Mouse (Mus musculus) heart, postnatal 0 days (tissue): Measurements from ENCODE around the gene Col11a2. TPM values are rescaled to one million over a fixed set of nuclear protein-coding genes. Genes with fewer than 3 reads are reported as not detected.
"Not testable (repeated sequence)": the region's sequence is repeated elsewhere in the genome, so short reads cannot be mapped to it uniquely, and the experiment has no call there.

Experiments
- ATAC-seq: fragments of 200-750 bp; cut with Nextera tagmentation; 2 replicates; pipeline ENCODE4 v1.8.0; 2017; ENCODE audit warnings: low read depth, moderate number of reproducible peaks, moderate library complexity; ENCODE audit not compliant: insufficient read depth
- DNase-seq: peaks from one replicate; pipeline ENCODE4 v3.0.0-alpha.2; 2016; ENCODE audit warnings: low spot score
- H3K27ac ChIP-seq: fragments of 300-500 bp; sonication (generic); 2 replicates; pipeline ENCODE4 v1.5.1; 2014; ENCODE audit warnings: low read depth, mild to moderate bottlenecking
- H3K27me3 ChIP-seq: fragments of 300-500 bp; sonication (generic); 2 replicates; pipeline ENCODE4 v1.6.1; 2014; ENCODE audit warnings: low read length, mixed read lengths; ENCODE audit not compliant: control insufficient read depth, insufficient read depth
- H3K36me3 ChIP-seq: fragments of 300-500 bp; sonication (generic); replicated peaks from 2 replicates; pipeline ENCODE4 v1.6.1; 2014; ENCODE audit warnings: low read length, mixed read lengths; ENCODE audit not compliant: control insufficient read depth, insufficient read depth
- H3K4me1 ChIP-seq: fragments of 300-500 bp; sonication (generic); 2 replicates; pipeline ENCODE4 v1.6.1; 2014; ENCODE audit warnings: antibody characterized with exemption; ENCODE audit not compliant: control insufficient read depth, insufficient read depth
- H3K4me2 ChIP-seq: fragments of 300-500 bp; sonication (generic); 2 replicates; pipeline ENCODE4 v1.6.1; 2014; ENCODE audit warnings: low read depth, mild to moderate bottlenecking, low read length, moderate library complexity
- H3K4me3 ChIP-seq: fragments of 300-500 bp; sonication (generic); 2 replicates; pipeline ENCODE4 v1.5.1; 2014; ENCODE audit warnings: low read depth, low read length
- H3K9ac ChIP-seq: fragments of 300-500 bp; sonication (generic); replicated peaks from 2 replicates; pipeline ENCODE4 v1.6.1; 2014; ENCODE audit warnings: low read depth, low read length, mixed read lengths
- H3K9me3 ChIP-seq: fragments of 300-500 bp; sonication (generic); replicated peaks from 2 replicates; pipeline ENCODE4 v1.6.1; 2016; ENCODE audit warnings: low read length; ENCODE audit not compliant: control insufficient read depth
- CTCF ChIP-seq: IDR thresholded peaks from 2 replicates; pipeline ENCODE4 v1.5.1; 2016; ENCODE audit warnings: antibody characterized with exemption, control low read depth, low read depth
- EP300 ChIP-seq: IDR thresholded peaks from 2 replicates; pipeline ENCODE4 v1.6.1; 2016; ENCODE audit warnings: antibody characterized with exemption, low read depth
- WGBS: fragments of 180-500 bp; shearing (Covaris S2); extraction: QIAGEN DNeasy Blood & Tissue Kit; methylation state at CpG from one replicate; pipeline ENCODE4 v1.1.7; 2014; 5-methylcytosine and 5-hydroxymethylcytosine counted together
- polyA plus RNA-seq: library from polyadenylated mRNA; unstranded; fragments of >200 nt; fragmentation: Nextera tagmentation; extraction: Ambion mirVana; gene quantifications from 2 replicates; pipeline ENCODE4 v1.2.1, GENCODE M21; 2015
- total RNA-seq: library from RNA; depleted of rRNA; stranded (reverse); fragments of >200 nt; gene quantifications from 2 replicates; pipeline ENCODE4 v1.2.3, GENCODE M21; 2014; ENCODE audit warnings: low replicate concordance; rRNA removed

Col11a2 gene
- total RNA-seq (1.4 and 1.9 TPM in 2 replicates), polyA plus RNA-seq (0.25 and 0.29 TPM in 2 replicates)

DNA sequence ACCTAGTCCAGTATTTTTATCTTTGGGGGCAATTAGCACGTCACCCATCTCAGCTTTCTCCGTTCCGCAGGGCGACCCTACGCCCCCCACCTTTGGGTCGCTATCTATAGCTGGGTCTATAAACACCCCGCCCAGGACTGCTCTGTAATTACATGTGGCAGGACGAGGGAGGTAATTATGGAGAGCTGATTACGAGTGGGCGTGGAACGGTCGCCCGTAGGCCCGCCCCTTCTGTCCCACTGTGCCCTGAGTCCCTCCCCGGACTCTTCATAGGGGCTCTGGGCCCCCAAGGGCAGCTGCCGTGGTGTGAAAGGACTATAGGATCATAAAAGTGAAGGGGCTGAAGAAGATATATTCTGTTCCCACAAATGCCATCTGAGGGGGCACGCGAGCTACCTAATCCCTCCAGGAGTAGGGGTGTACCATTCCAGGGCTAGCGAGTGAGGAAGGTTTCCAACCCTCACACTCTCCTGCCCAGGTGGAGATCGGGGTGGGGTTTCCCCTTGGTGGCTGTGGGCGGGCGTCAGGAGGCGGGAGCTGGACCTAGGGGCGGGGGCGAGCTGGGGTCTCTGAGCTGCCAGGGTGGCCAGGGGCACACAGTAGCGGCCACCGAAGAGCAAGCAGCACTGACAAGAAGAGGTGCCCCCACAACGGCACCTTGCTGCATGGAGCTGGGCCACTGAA lies at the start of gene Col11a2:
Gene Col11a2 (plus strand): TSS at position 560 of the 684 bp plus-strand sequence.
- 8% methylated on average over 28 of the region's 28 CpGs for WGBS
- no peaks in the 10 kb centered on the region for H3K9me3 ChIP-seq
- H3K4me3 ChIP-seq, result peak within 1 kb of the TSS; percentile 15
- no peak within 1 kb of the TSS for H3K27ac ChIP-seq
- peaks cover 20% of the 10 kb centered on the region for H3K4me1 ChIP-seq
- DNase-seq (no peak), ATAC-seq (peak; percentile 4; the same call in 1 of the 2 replicates)
- peaks cover 39% of the 10 kb centered on the region for H3K36me3 ChIP-seq
- H3K27me3 ChIP-seq, result peaks cover 21% of the 10 kb centered on the region
- no peak within 1 kb of the TSS for H3K9ac ChIP-seq
- TF ChIP-seq EP300, result peak; percentile 33; the same call in 1 of the 2 replicates
- no peak for TF ChIP-seq CTCF
- peak within 1 kb of the TSS; percentile 34 for H3K4me2 ChIP-seq

DNA sequence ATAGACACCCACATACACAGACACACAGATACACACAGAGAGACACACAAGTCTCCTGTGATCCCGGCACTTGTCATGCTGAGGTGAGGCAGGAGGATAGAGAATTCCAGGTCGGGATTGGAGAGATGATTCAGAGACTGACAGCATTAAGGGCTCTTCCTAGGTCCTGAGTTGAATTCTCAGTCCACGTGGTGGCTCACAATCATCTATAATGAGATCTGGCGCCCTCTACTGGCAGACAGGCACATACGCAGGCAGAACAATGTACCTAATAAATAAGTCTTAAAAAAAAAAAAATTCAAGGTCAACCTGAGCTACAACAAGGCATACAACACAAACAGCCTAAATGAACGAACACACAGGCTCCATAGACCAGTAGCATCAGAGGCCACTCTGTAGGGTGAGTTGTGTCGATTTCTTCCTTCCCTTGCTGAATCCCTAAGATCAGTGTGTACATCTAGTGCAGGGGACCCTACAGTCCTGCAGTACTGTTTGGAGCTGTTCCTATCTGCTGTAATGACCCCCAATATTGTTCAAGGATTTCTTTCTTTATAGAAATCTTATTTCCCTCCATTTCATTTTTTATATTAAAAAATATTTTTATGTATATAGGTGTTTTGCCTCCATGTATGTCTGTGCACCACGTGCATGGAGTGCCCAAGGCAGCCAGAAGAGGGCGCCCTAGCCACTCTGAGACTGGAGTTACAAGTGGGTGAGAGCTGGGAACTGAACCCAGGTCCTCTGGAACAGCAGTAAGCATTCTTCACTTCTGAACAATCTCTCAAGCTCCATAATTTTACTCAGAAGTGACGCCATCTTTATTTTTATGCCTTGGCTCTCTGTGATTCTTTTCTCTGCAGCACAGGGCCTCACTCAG lies 47.2 kb upstream of the Col11a2 start:
- TF ChIP-seq EP300 (no peak), CTCF (peak; percentile 69)
- Histone ChIP-seq H3K36me3 (no peaks in the 10 kb centered on the region), H3K9me3 (no peaks in the 10 kb centered on the region), H3K9ac (no peak overlapping the region), H3K27me3 (no peaks in the 10 kb centered on the region), H3K27ac (no peak overlapping the region), H3K4me3 (no peak overlapping the region), H3K4me1 (no peaks in the 10 kb centered on the region), H3K4me2 (no peak overlapping the region)
- ATAC-seq (peak; percentile 27; the same call in 1 of the 2 replicates), DNase-seq (peak; percentile 66)
- 26% methylated on average over 10 of the region's 10 CpGs for WGBS

DNA sequence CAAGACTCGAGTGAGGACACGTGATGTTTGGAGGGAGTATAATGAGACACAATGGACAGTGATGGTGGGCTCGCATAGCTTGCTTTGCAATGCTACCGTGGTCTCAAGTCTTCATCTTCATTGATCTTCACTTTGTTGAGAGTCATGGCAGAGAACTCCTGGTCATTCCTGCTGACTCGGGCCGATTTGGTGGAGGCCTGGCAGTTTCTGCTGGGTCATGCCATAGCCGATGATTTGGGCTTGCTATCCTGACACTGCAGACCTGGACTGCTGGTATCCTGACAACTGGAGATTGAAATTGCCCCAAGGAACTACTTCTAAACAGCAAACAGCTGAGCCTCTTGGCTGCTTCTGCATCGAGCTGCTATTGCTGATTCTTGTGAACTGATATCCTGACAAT lies 44.3 kb upstream of the Col11a2 start:
- DNase-seq (no peak), ATAC-seq (no peak)
- Histone ChIP-seq H3K9me3 (no peaks in the 10 kb centered on the region), H3K36me3 (no peaks in the 10 kb centered on the region), H3K9ac (no peak overlapping the region), H3K4me3 (no peak overlapping the region), H3K4me1 (peaks cover 4% of the 10 kb centered on the region; the same call in 1 of the 2 replicates), H3K4me2 (no peak overlapping the region), H3K27ac (no peak overlapping the region), H3K27me3 (no peaks in the 10 kb centered on the region)
- 84% methylated on average over 8 of the region's 8 CpGs for WGBS
- TF ChIP-seq CTCF (no peak), EP300 (no peak)

DNA sequence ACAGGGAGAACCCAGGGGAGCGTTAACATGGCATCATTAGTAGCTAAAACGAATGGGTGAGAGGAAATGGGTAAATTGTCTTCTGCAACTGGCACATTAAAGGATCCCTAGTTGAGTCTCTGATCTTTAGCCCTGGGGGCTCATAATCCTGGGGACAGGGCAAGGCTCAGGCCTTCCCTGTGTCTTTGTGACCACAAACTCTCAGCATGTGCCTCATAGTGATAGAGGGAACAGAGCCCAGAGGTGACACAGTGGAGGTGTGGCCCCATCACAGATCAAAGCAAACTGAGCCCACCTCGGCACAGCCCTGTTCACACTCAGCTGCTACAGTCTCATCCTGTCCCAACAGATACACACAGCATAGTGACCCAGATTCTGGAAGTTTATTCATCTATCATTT lies 43.6 kb upstream of the Col11a2 start:
- DNase-seq (no peak), ATAC-seq (no peak)
- H3K36me3 ChIP-seq, result no peaks in the 10 kb centered on the region
- H3K9me3 ChIP-seq, result no peaks in the 10 kb centered on the region
- H3K9ac ChIP-seq, result no peak overlapping the region
- no peak for TF ChIP-seq CTCF
- TF ChIP-seq EP300, result no peak
- 38% methylated on average over 3 of the region's 3 CpGs for WGBS
- H3K27me3 ChIP-seq, result no peaks in the 10 kb centered on the region
- H3K27ac ChIP-seq, result no peak overlapping the region
- H3K4me3 ChIP-seq, result no peak overlapping the region
- no peak overlapping the region for H3K4me2 ChIP-seq
- peaks cover 4% of the 10 kb centered on the region; the same call in 1 of the 2 replicates for H3K4me1 ChIP-seq

DNA sequence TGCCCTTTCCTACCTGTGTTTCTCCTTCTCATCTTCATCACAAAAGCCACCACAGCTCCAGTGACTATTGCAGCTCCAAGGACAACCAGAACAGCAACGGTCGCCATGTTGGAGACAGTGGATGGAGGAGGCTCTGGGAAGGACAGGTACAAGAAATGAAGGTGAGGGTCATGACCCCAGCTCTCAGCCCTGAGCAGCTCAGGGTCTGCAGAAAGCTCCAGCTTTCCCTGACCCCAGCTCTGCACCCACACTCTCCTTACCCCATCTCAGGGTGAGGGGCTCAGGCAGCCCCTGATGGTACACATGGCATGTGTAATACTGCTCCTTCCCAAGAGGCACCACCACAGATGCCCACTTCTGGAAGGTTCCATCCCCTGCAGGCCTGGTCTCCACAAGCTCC lies 42.2 kb upstream of the Col11a2 start:
- not testable (repeated sequence) for H3K9me3 ChIP-seq

DNA sequence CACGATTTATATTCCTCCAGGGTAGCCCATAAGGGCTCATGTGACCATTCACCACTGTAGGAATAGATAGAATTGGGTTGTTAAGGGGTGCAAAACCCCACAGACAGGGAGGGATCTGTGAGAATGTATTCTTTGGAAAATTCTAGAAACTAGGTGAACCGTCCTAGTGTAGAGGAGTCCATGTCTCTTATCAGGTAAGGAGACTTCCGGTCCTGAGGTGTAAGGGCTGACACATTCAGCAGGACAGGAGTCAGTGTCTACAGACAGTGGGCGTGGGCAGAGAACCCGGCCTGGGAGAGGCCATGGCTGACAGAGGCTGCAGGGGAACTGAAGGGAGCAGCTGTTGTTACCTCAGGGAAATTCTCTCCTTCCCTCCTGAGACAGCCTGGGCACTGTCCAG lies 40.5 kb upstream of the Col11a2 start:
- H3K4me2 ChIP-seq, H3K4me3 ChIP-seq: not testable (repeated sequence)

More for the DNA sequence above, 42.2 kb upstream of the Col11a2 start:
- not testable (repeated sequence) for DNase-seq, H3K4me2 ChIP-seq, H3K9ac ChIP-seq, H3K27ac ChIP-seq, H3K4me1 ChIP-seq, ATAC-seq, H3K4me3 ChIP-seq, H3K27me3 ChIP-seq, H3K36me3 ChIP-seq
- WGBS, result 89% methylated on average over 2 of the region's 2 CpGs

More for the DNA sequence above, 40.5 kb upstream of the Col11a2 start:
- H3K36me3 ChIP-seq, DNase-seq, H3K27me3 ChIP-seq, H3K27ac ChIP-seq, H3K9ac ChIP-seq, ATAC-seq, H3K4me1 ChIP-seq, H3K9me3 ChIP-seq: not testable (repeated sequence)
- WGBS, result 47% methylated on average over 5 of the region's 5 CpGs
